Mouse (Mus musculus): Measurements from ENCODE around the gene Dppa1. TPM values are rescaled to one million over a fixed set of nuclear protein-coding genes. Genes with fewer than 3 reads are reported as not detected.

The Dppa1 gene
- polyA plus RNA-seq, 1 experiment from 2014 or later, result not detected

GRCm38 (mm10) chr11:46619929-46620328 lies 9.1 kb downstream of the Dppa1 start:
- Histone ChIP-seq H3K27ac (no peak overlapping the region), H3K4me2 (no peak overlapping the region), H3K4me1 (no peaks in the 10 kb centered on the region), H3K9ac (no peak overlapping the region), H3K9me3 (no peaks in the 10 kb centered on the region), H3K27me3 (no peaks in the 10 kb centered on the region), H3K36me3 (no peaks in the 10 kb centered on the region), H3K4me3 (no peak overlapping the region)
- WGBS, result 85% methylated on average over 1 of the region's 1 CpGs
- ATAC-seq (ENCODE audit: borderline replicate concordance, extremely low read depth, low FRiP score, low TSS enrichment), result no peak

GRCm38 (mm10) chr11:46592416-46592815 lies 36.6 kb downstream of the Dppa1 start:
- Histone ChIP-seq H3K4me1 (no peaks in the 10 kb centered on the region), H3K27me3 (no peaks in the 10 kb centered on the region), H3K4me2 (no peak overlapping the region), H3K9ac (no peak overlapping the region), H3K27ac (no peak overlapping the region), H3K36me3 (no peaks in the 10 kb centered on the region), H3K9me3 (no peaks in the 10 kb centered on the region), H3K4me3 (no peak overlapping the region)
- ATAC-seq (ENCODE audit: borderline replicate concordance, extremely low read depth, low FRiP score, low TSS enrichment), result no peak
- WGBS, result 60% methylated on average over 2 of the region's 2 CpGs

GRCm38 (mm10) chr11:46582741-46583140 lies 46.3 kb downstream of the Dppa1 start:
- ATAC-seq (ENCODE audit: borderline replicate concordance, extremely low read depth, low FRiP score, low TSS enrichment), result no peak
- Histone ChIP-seq H3K4me1 (no peaks in the 10 kb centered on the region), H3K9me3 (no peaks in the 10 kb centered on the region), H3K9ac (no peak overlapping the region), H3K27me3 (no peaks in the 10 kb centered on the region), H3K36me3 (no peaks in the 10 kb centered on the region), H3K4me2 (no peak overlapping the region), H3K27ac (no peak overlapping the region), H3K4me3 (no peak overlapping the region)
- WGBS, result 56% methylated on average over 5 of the region's 5 CpGs

- H3K4me1 ChIP-seq, result no peaks in the 10 kb centered on the region
- no peak overlapping the region for H3K27ac ChIP-seq
- H3K9ac ChIP-seq, result no peak overlapping the region
- no peaks in the 10 kb centered on the region for H3K27me3 ChIP-seq
- H3K4me3 ChIP-seq, result no peak overlapping the region
- no peak overlapping the region for H3K4me2 ChIP-seq
- 72% methylated on average over 3 of the region's 3 CpGs for WGBS
- no peaks in the 10 kb centered on the region for H3K36me3 ChIP-seq
- no peaks in the 10 kb centered on the region for H3K9me3 ChIP-seq
- ATAC-seq (ENCODE audit: borderline replicate concordance, extremely low read depth, low FRiP score, low TSS enrichment), result no peak
Measured at GRCm38 (mm10) chr11:46580428-46580827, 48.6 kb downstream of the Dppa1 start.

GRCm38 (mm10) chr11:46578771-46579281 lies 50.2 kb downstream of the Dppa1 start:
- Histone ChIP-seq H3K4me2 (no peak overlapping the region), H3K4me1 (no peaks in the 10 kb centered on the region), H3K4me3 (no peak overlapping the region), H3K27ac (no peak overlapping the region), H3K9me3 (no peaks in the 10 kb centered on the region), H3K27me3 (no peaks in the 10 kb centered on the region), H3K9ac (no peak overlapping the region), H3K36me3 (no peaks in the 10 kb centered on the region)
- no peak for ATAC-seq (ENCODE audit: borderline replicate concordance, extremely low read depth, low FRiP score, low TSS enrichment)
- 46% methylated on average over 5 of the region's 5 CpGs for WGBS

- no peaks in the 10 kb centered on the region for H3K36me3 ChIP-seq
- no peak for ATAC-seq (ENCODE audit: borderline replicate concordance, extremely low read depth, low FRiP score, low TSS enrichment)
- no peak within 1 kb of the TSS for H3K9ac ChIP-seq
- no peak within 1 kb of the TSS for H3K4me2 ChIP-seq
- H3K27ac ChIP-seq, result no peak within 1 kb of the TSS
- no peaks in the 10 kb centered on the region for H3K27me3 ChIP-seq
- H3K4me3 ChIP-seq, result no peak within 1 kb of the TSS
- H3K9me3 ChIP-seq, result no peaks in the 10 kb centered on the region
- 37% methylated on average over 1 of the region's 1 CpGs for WGBS
- H3K4me1 ChIP-seq, result no peaks in the 10 kb centered on the region
Measured at GRCm38 (mm10) chr11:46571327-46571726, 57.7 kb downstream of the Dppa1 start, which contains the start of gene BC053393. Gene BC053393, plus strand, starts transcription at chr11:46571536.

- H3K4me1 ChIP-seq, result no peaks in the 10 kb centered on the region
- no peaks in the 10 kb centered on the region for H3K9me3 ChIP-seq
- ATAC-seq (ENCODE audit: borderline replicate concordance, extremely low read depth, low FRiP score, low TSS enrichment), result no peak
- no peaks in the 10 kb centered on the region for H3K36me3 ChIP-seq
- no peaks in the 10 kb centered on the region for H3K27me3 ChIP-seq
- no peak overlapping the region for H3K4me2 ChIP-seq
- WGBS, result 88% methylated on average over 1 of the region's 1 CpGs
- H3K9ac ChIP-seq, result no peak overlapping the region
- no peak overlapping the region for H3K27ac ChIP-seq
- no peak overlapping the region for H3K4me3 ChIP-seq
Measured at GRCm38 (mm10) chr11:46569107-46569506, 60.0 kb downstream of the Dppa1 start.

GRCm38 (mm10) chr11:46565967-46566366 lies 63.1 kb downstream of the Dppa1 start:
- Histone ChIP-seq H3K9me3 (no peaks in the 10 kb centered on the region), H3K9ac (no peak overlapping the region), H3K27me3 (no peaks in the 10 kb centered on the region), H3K4me1 (no peaks in the 10 kb centered on the region), H3K36me3 (no peaks in the 10 kb centered on the region), H3K4me2 (no peak overlapping the region), H3K27ac (no peak overlapping the region), H3K4me3 (no peak overlapping the region)
- WGBS, result 91% methylated on average over 2 of the region's 2 CpGs
- ATAC-seq (ENCODE audit: borderline replicate concordance, extremely low read depth, low FRiP score, low TSS enrichment), result no peak

- no peaks in the 10 kb centered on the region for H3K36me3 ChIP-seq
- 39% methylated on average over 1 of the region's 1 CpGs for WGBS
- peak; percentile 27; the same call in 1 of the 2 replicates for ATAC-seq (ENCODE audit: borderline replicate concordance, extremely low read depth, low FRiP score, low TSS enrichment)
Measured at GRCm38 (mm10) chr11:46564671-46565070, 64.4 kb downstream of the Dppa1 start.

GRCm38 (mm10) chr11:46561096-46561495 lies 68.0 kb downstream of the Dppa1 start:
- Histone ChIP-seq H3K4me3 (no peak overlapping the region), H3K36me3 (no peaks in the 10 kb centered on the region), H3K27ac (no peak overlapping the region), H3K4me1 (no peaks in the 10 kb centered on the region), H3K4me2 (no peak overlapping the region), H3K9me3 (no peaks in the 10 kb centered on the region), H3K9ac (no peak overlapping the region), H3K27me3 (no peaks in the 10 kb centered on the region)
- ATAC-seq (ENCODE audit: borderline replicate concordance, extremely low read depth, low FRiP score, low TSS enrichment), result no peak
- 74% methylated on average over 4 of the region's 4 CpGs for WGBS

More at GRCm38 (mm10) chr11:46564671-46565070, 64.4 kb downstream of the Dppa1 start:
- no peaks in the 10 kb centered on the region for H3K27me3 ChIP-seq
- no peaks in the 10 kb centered on the region for H3K4me1 ChIP-seq
- H3K4me2 ChIP-seq, result no peak overlapping the region
- no peak overlapping the region for H3K4me3 ChIP-seq
- no peaks in the 10 kb centered on the region for H3K9me3 ChIP-seq
- no peak overlapping the region for H3K9ac ChIP-seq
- H3K27ac ChIP-seq, result no peak overlapping the region

Other genes with a start within 250 kb of the Dppa1 start
- gene Itk, start 239.7 kb downstream of the Dppa1 start, polyA plus RNA-seq (2015; fragmentation: Nextera tagmentation; extraction: Ambion mirVana), result 0.13 and 0.80 TPM in 2 replicates
- 0.06 TPM in 1 of 2 replicates, not detected in the other for gene Fam71b, start 232.7 kb downstream of the Dppa1 start, polyA plus RNA-seq (2015; fragmentation: Nextera tagmentation; extraction: Ambion mirVana)
- gene Med7, start 192.3 kb downstream of the Dppa1 start, polyA plus RNA-seq (2015; fragmentation: Nextera tagmentation; extraction: Ambion mirVana), result 68.5 and 69.5 TPM in 2 replicates
- 0.13 and 0.15 TPM in 2 replicates for gene Havcr2, start 174.3 kb downstream of the Dppa1 start, polyA plus RNA-seq (2015; fragmentation: Nextera tagmentation; extraction: Ambion mirVana)
- gene Gm12169, start 105.0 kb downstream of the Dppa1 start, polyA plus RNA-seq (2015; fragmentation: Nextera tagmentation; extraction: Ambion mirVana), result not detected in 2 replicates
- not detected in 2 replicates for gene BC053393, start 57.7 kb downstream of the Dppa1 start, polyA plus RNA-seq (2015; fragmentation: Nextera tagmentation; extraction: Ambion mirVana)
- gene Timd2, start 77.8 kb upstream of the Dppa1 start, polyA plus RNA-seq (2015; fragmentation: Nextera tagmentation; extraction: Ambion mirVana), result 0.24 TPM in 1 of 2 replicates, not detected in the other
- 2.5 and 2.7 TPM in 2 replicates for gene Havcr1, start 105.8 kb upstream of the Dppa1 start, polyA plus RNA-seq (2015; fragmentation: Nextera tagmentation; extraction: Ambion mirVana)
- 0.14 TPM in 1 of 2 replicates, not detected in the other for gene Timd4, start 181.5 kb upstream of the Dppa1 start, polyA plus RNA-seq (2015; fragmentation: Nextera tagmentation; extraction: Ambion mirVana)